Mouse (Mus musculus): ENCODE results near the gene Nsa2. TPM values are rescaled to one million over a fixed set of nuclear protein-coding genes. Genes with fewer than 3 reads are reported as not detected.

Gene Nsa2
- total RNA-seq (2014; fragmentation: Nextera tagmentation) (267 and 321 TPM in 2 replicates), total RNA-seq (2017) (209 and 229 TPM in 2 replicates), polyA plus RNA-seq (2012) (24.3 and 24.6 TPM in 2 replicates)

GRCm38 (mm10) chr13:97137466-97138400 is at the start of gene Nsa2, which contains the start of gene Gfm2:
Gene Nsa2 (minus strand): TSS chr13:97137937.
Gene Gfm2 (plus strand): TSS chr13:97137937.
- DNase-seq (ENCODE audit: low spot score), result peak; percentile 69

DNA sequence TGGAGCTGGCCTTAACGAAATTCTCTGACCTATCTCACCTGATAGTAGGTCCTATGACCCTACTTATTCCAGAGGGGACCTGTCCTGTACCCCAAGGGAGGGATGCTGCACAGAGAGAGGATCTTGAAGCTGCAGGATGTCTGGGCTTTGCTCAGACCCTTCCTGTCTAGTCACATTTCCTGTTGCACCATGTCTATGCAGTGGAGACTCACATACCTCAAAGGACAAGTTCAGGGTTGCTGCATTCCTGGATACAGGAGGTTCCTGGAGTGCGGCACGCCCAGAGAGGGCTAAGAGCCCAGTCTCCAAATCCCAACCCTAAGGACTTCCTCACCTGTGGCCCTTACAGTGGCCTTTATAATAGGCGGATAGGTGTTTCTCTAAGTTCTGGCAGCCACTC is 48.6 kb upstream of the Nsa2 start:
- TF ChIP-seq GATA2 (IDR thresholded peaks at IDR 0.05; ENCODE audit: borderline replicate concordance, low read depth, low read length), result no peak
- Histone ChIP-seq H3K36me3 (replicated peaks) (peaks cover 73% of the 10 kb centered on the region), H3K4me1 (ENCODE audit: insufficient read depth, low read depth, low read length) (peaks cover 7% of the 10 kb centered on the region), H3K9me3 (replicated peaks) (no peaks in the 10 kb centered on the region), H3K27me3 (ENCODE audit: insufficient read depth, low read length) (no peaks in the 10 kb centered on the region), H3K4me3 (ENCODE audit: low read depth, low read length) (no peak overlapping the region)
- DNase-seq (ENCODE audit: low spot score) (no peak), ATAC-seq (ENCODE audit: extremely low read depth, insufficient number of reproducible peaks, low FRiP score, poor library complexity, severe bottlenecking) (no peak)

More at GRCm38 (mm10) chr13:97137466-97138400, at the start of gene Nsa2, which contains the start of gene Gfm2:
- peaks cover 51% of the 10 kb centered on the region for H3K36me3 ChIP-seq (replicated peaks)
- TF ChIP-seq GATA2 (IDR thresholded peaks at IDR 0.05; ENCODE audit: borderline replicate concordance, low read depth, low read length) (no peak), TAL1 (conservative IDR thresholded peaks at IDR 0.05; ENCODE audit: low read depth, low read length) (no peak), GATA1 (IDR thresholded peaks at IDR 0.05; ENCODE audit: borderline replicate concordance, low read length) (no peak), CTCF (IDR thresholded peaks at IDR 0.05; ENCODE audit: low read depth, low read length) (no peak), POLR2AphosphoS5 (IDR thresholded peaks at IDR 0.05; ENCODE audit: insufficient replicate concordance, low read depth, low read length) (no peak)
- H3K9me3 ChIP-seq (replicated peaks), result no peaks in the 10 kb centered on the region
- no peaks in the 10 kb centered on the region for H3K27me3 ChIP-seq (ENCODE audit: insufficient read depth, low read length)
- peaks cover 8% of the 10 kb centered on the region for H3K4me1 ChIP-seq (ENCODE audit: insufficient read depth, low read depth, low read length)
- peak within 1 kb of the TSS; percentile 94 for H3K4me3 ChIP-seq (ENCODE audit: low read depth, low read length)
- ATAC-seq (ENCODE audit: extremely low read depth, insufficient number of reproducible peaks, low FRiP score, poor library complexity, severe bottlenecking), result peak; percentile 98

GRCm38 (mm10) chr13:97184656-97185055 is 46.9 kb upstream of the Nsa2 start:
- no peak overlapping the region for H3K4me3 ChIP-seq (ENCODE audit: low read depth, low read length)
- H3K4me1 ChIP-seq (ENCODE audit: insufficient read depth, low read depth, low read length), result peaks cover 7% of the 10 kb centered on the region
- H3K27me3 ChIP-seq (ENCODE audit: insufficient read depth, low read length), result no peaks in the 10 kb centered on the region
- H3K36me3 ChIP-seq (replicated peaks), result peaks cover 75% of the 10 kb centered on the region
- no peak for TF ChIP-seq GATA1 (IDR thresholded peaks at IDR 0.05; ENCODE audit: borderline replicate concordance, low read length)
- no peak for TF ChIP-seq CTCF (IDR thresholded peaks at IDR 0.05; ENCODE audit: low read depth, low read length)
- TF ChIP-seq POLR2AphosphoS5 (IDR thresholded peaks at IDR 0.05; ENCODE audit: insufficient replicate concordance, low read depth, low read length), result no peak
- TF ChIP-seq TAL1 (conservative IDR thresholded peaks at IDR 0.05; ENCODE audit: low read depth, low read length), result no peak
- no peak for TF ChIP-seq GATA2 (IDR thresholded peaks at IDR 0.05; ENCODE audit: borderline replicate concordance, low read depth, low read length)
- ATAC-seq (ENCODE audit: extremely low read depth, insufficient number of reproducible peaks, low FRiP score, poor library complexity, severe bottlenecking), result no peak
- no peak for DNase-seq (ENCODE audit: low spot score)
- H3K9me3 ChIP-seq (replicated peaks), result no peaks in the 10 kb centered on the region

DNA sequence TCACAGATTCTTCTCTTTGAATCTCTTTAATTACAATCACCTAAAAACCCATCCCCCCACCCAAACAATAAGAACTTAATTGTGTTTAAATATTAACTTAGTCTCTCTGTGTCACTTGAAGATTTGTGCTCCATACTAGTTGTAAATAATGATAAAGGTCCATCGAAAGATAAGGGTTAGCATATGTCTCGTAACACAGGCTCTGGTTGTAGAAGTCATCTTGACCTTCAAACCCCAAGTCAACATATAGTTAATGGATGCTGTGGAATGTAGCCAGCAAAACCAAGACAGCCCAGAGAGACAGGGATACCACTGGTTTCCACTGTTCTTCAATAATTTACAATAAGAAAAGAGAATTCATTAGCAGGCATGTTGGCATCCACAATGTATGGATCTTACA is 46.4 kb upstream of the Nsa2 start:
- Histone ChIP-seq H3K36me3 (replicated peaks) (peaks cover 76% of the 10 kb centered on the region), H3K9me3 (replicated peaks) (no peaks in the 10 kb centered on the region), H3K4me3 (ENCODE audit: low read depth, low read length) (no peak overlapping the region), H3K4me1 (ENCODE audit: insufficient read depth, low read depth, low read length) (peaks cover 7% of the 10 kb centered on the region), H3K27me3 (ENCODE audit: insufficient read depth, low read length) (no peaks in the 10 kb centered on the region)
- no peak for DNase-seq (ENCODE audit: low spot score)
- no peak for ATAC-seq (ENCODE audit: extremely low read depth, insufficient number of reproducible peaks, low FRiP score, poor library complexity, severe bottlenecking)
- TF ChIP-seq TAL1 (conservative IDR thresholded peaks at IDR 0.05; ENCODE audit: low read depth, low read length), result no peak

GRCm38 (mm10) chr13:97182821-97183220 is 45.1 kb upstream of the Nsa2 start:
- no peak for TF ChIP-seq POLR2AphosphoS5 (IDR thresholded peaks at IDR 0.05; ENCODE audit: insufficient replicate concordance, low read depth, low read length)
- TF ChIP-seq CTCF (IDR thresholded peaks at IDR 0.05; ENCODE audit: low read depth, low read length), result no peak
- TF ChIP-seq TAL1 (conservative IDR thresholded peaks at IDR 0.05; ENCODE audit: low read depth, low read length), result no peak
- Histone ChIP-seq H3K9me3 (replicated peaks) (no peaks in the 10 kb centered on the region), H3K36me3 (replicated peaks) (peaks cover 83% of the 10 kb centered on the region), H3K27me3 (ENCODE audit: insufficient read depth, low read length) (no peaks in the 10 kb centered on the region), H3K4me3 (ENCODE audit: low read depth, low read length) (no peak overlapping the region), H3K4me1 (ENCODE audit: insufficient read depth, low read depth, low read length) (peaks cover 6% of the 10 kb centered on the region)
- DNase-seq (ENCODE audit: low spot score), result no peak
- no peak for ATAC-seq (ENCODE audit: extremely low read depth, insufficient number of reproducible peaks, low FRiP score, poor library complexity, severe bottlenecking)

- DNase-seq (ENCODE audit: low spot score), result no peak
- no peak overlapping the region for H3K4me3 ChIP-seq (ENCODE audit: low read depth, low read length)
- TF ChIP-seq CTCF (IDR thresholded peaks at IDR 0.05; ENCODE audit: low read depth, low read length), result no peak
- TF ChIP-seq TAL1 (conservative IDR thresholded peaks at IDR 0.05; ENCODE audit: low read depth, low read length), result no peak
- no peak for TF ChIP-seq GATA1 (IDR thresholded peaks at IDR 0.05; ENCODE audit: borderline replicate concordance, low read length)
- TF ChIP-seq GATA2 (IDR thresholded peaks at IDR 0.05; ENCODE audit: borderline replicate concordance, low read depth, low read length), result no peak
- TF ChIP-seq POLR2AphosphoS5 (IDR thresholded peaks at IDR 0.05; ENCODE audit: insufficient replicate concordance, low read depth, low read length), result no peak
- H3K36me3 ChIP-seq (replicated peaks), result peaks cover 87% of the 10 kb centered on the region
- H3K4me1 ChIP-seq (ENCODE audit: insufficient read depth, low read depth, low read length), result no peaks in the 10 kb centered on the region
- no peaks in the 10 kb centered on the region for H3K9me3 ChIP-seq (replicated peaks)
- no peaks in the 10 kb centered on the region for H3K27me3 ChIP-seq (ENCODE audit: insufficient read depth, low read length)
- no peak for ATAC-seq (ENCODE audit: extremely low read depth, insufficient number of reproducible peaks, low FRiP score, poor library complexity, severe bottlenecking)
These were observed 42.5 kb upstream of the Nsa2 start for GRCm38 (mm10) chr13:97180113-97180828.

All from G1E (cell line).